8 mouse cellular contexts compared by ENCODE assay signal in the genomic region with DNA sequence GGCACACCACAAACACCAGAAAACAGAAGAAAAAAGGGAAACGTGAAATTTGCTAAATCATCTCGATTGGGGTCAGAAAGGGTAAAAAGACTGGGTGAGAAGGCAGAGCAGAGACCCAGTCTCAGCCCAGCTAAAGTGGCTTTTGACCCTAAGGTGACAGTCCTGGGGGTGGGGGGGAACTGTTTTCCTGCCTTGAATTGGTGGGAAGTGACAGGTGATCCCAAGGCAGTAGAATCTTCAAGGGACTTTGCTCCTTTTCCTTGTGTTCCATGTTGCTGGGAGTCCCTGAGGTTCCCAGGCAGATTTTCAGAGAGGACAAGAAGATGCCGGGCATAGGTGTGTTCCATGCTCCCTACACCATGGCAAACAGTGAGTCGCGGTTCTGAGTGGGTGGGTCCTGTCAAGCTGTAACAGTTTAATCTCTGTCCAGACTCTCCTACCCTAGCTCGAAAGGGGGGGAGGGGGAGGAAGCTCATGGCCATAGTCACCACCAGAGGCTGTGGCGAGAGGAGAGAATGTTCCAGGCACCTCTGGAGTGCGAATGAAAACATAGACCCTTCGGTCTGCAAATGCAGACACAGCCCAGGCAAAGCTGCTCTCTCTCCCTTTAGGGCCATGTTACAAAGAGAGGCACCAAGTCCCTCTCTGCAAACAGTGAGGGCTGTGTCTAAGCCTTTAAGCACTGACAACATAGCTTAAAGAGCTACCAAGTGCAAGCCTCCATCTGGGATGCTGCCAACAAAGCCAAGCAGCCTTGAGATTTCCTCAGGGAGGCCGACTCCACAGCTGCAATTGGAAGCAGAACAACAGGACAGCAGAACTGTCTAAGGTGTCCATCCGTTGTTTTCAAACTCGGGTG. TPM values are rescaled to one million over a fixed set of nuclear protein-coding genes. Genes with fewer than 3 reads are reported as not detected.
DNase-seq lines count a peak whose midpoint lies in the region; ATAC-seq lines count a peak whose summit lies in the region.

No protein-coding gene starts in this region.

- WGBS in hindbrain, embryonic 15.5 days: 52% methylated on average over 12 of the region's 12 CpGs
- WGBS in hindbrain, embryonic 12.5 days: 47% methylated on average over 12 of the region's 12 CpGs
- WGBS in intestine, embryonic 14.5 days: 41% methylated on average over 12 of the region's 12 CpGs
- WGBS in midbrain, embryonic 16.5 days: 46% methylated on average over 12 of the region's 12 CpGs

- H3K9ac ChIP-seq in hindbrain, embryonic 15.5 days: no peak overlapping the region
- no peak overlapping the region for H3K9ac ChIP-seq in hindbrain, embryonic 12.5 days
- H3K9ac ChIP-seq in intestine, embryonic 14.5 days (ENCODE audit: low read length): 0 out of 2 replicates have a peak overlapping the region, but pooled peaks have one; percentile 7
- 0 out of 2 replicates have a peak overlapping the region, but pooled peaks have one; percentile 11 for H3K9ac ChIP-seq in midbrain, embryonic 16.5 days (ENCODE audit: low read depth, low read length)

- no peaks in the 10 kb centered on the region for H3K27me3 ChIP-seq in hindbrain, embryonic 15.5 days
- peaks cover 23% of the 10 kb centered on the region for H3K27me3 ChIP-seq in hindbrain, embryonic 12.5 days
- H3K27me3 ChIP-seq in intestine, embryonic 14.5 days (replicated peaks; ENCODE audit: control insufficient read depth, insufficient read depth, low read length): no peaks in the 10 kb centered on the region
- no peaks in the 10 kb centered on the region for H3K27me3 ChIP-seq in midbrain, embryonic 16.5 days (ENCODE audit: control insufficient read depth, insufficient read depth, low read depth, low read length)

- peaks cover 14% of the 10 kb centered on the region for H3K4me1 ChIP-seq in hindbrain, embryonic 15.5 days (replicated peaks)
- peaks cover 7% of the 10 kb centered on the region for H3K4me1 ChIP-seq in hindbrain, embryonic 12.5 days
- H3K4me1 ChIP-seq in intestine, embryonic 14.5 days (replicated peaks; ENCODE audit: control insufficient read depth, insufficient read depth, low read length): peaks cover 15% of the 10 kb centered on the region; the same call in 1 of the 2 replicates
- H3K4me1 ChIP-seq in midbrain, embryonic 16.5 days (ENCODE audit: control insufficient read depth, insufficient read depth, low read length): peaks cover 9% of the 10 kb centered on the region; the same call in 1 of the 2 replicates

- H3K27ac ChIP-seq in hindbrain, embryonic 15.5 days (replicated peaks): peak overlapping the region; percentile 22; the same call in 1 of the 2 replicates
- H3K27ac ChIP-seq in hindbrain, embryonic 12.5 days: no peak overlapping the region
- H3K27ac ChIP-seq in intestine, embryonic 14.5 days (ENCODE audit: low read depth): no peak overlapping the region
- H3K27ac ChIP-seq in midbrain, embryonic 16.5 days (ENCODE audit: low read length): 0 out of 2 replicates have a peak overlapping the region, but pooled peaks have one; percentile 22

- H3K4me2 ChIP-seq in hindbrain, embryonic 15.5 days: peak overlapping the region; percentile 32
- no peak overlapping the region; the same call in 1 of the 2 replicates for H3K4me2 ChIP-seq in hindbrain, embryonic 12.5 days (replicated peaks)
- H3K4me2 ChIP-seq in intestine, embryonic 14.5 days (ENCODE audit: low read length): peak overlapping the region; percentile 39
- peak overlapping the region; percentile 38 for H3K4me2 ChIP-seq in midbrain, embryonic 16.5 days (ENCODE audit: low read length)

- H3K9me3 ChIP-seq in hindbrain, embryonic 15.5 days: no peaks in the 10 kb centered on the region
- H3K9me3 ChIP-seq in hindbrain, embryonic 12.5 days (replicated peaks): no peaks in the 10 kb centered on the region
- H3K9me3 ChIP-seq in intestine, embryonic 14.5 days (ENCODE audit: control insufficient read depth, low read length): no peaks in the 10 kb centered on the region
- H3K9me3 ChIP-seq in midbrain, embryonic 16.5 days (replicated peaks; ENCODE audit: control insufficient read depth, low read length, poor library complexity, severe bottlenecking): no peaks in the 10 kb centered on the region

- no peaks in the 10 kb centered on the region for H3K36me3 ChIP-seq in hindbrain, embryonic 15.5 days
- no peaks in the 10 kb centered on the region for H3K36me3 ChIP-seq in hindbrain, embryonic 12.5 days
- no peaks in the 10 kb centered on the region for H3K36me3 ChIP-seq in intestine, embryonic 14.5 days (ENCODE audit: control insufficient read depth, insufficient read depth, low read length)
- H3K36me3 ChIP-seq in midbrain, embryonic 16.5 days (ENCODE audit: control insufficient read depth, insufficient read depth, low read length): no peaks in the 10 kb centered on the region

- no peak overlapping the region; the same call in 1 of the 2 replicates for H3K4me3 ChIP-seq in hindbrain, embryonic 15.5 days
- H3K4me3 ChIP-seq in hindbrain, embryonic 12.5 days: no peak overlapping the region
- H3K4me3 ChIP-seq in intestine, embryonic 14.5 days (ENCODE audit: low read depth, low read length): no peak overlapping the region
- H3K4me3 ChIP-seq in midbrain, embryonic 16.5 days (ENCODE audit: low read depth, low read length): no peak overlapping the region

- ATAC-seq in hindbrain, embryonic 15.5 days (ENCODE audit: low FRiP score, low read depth): no peak
- no peak for ATAC-seq in hindbrain, embryonic 12.5 days (ENCODE audit: low FRiP score)
- no peak for ATAC-seq in intestine, embryonic 14.5 days (replicated peaks; ENCODE audit: low FRiP score, low TSS enrichment, low read depth)
- no peak for ATAC-seq in midbrain, embryonic 16.5 days
- ATAC-seq in megakaryocyte-erythroid progenitor cell, adult 5-6 weeks (replicated peaks; ENCODE audit: low FRiP score, low TSS enrichment, poor library complexity, severe bottlenecking): no peak

- DNase-seq in adrenal gland, postnatal 36 days: peak; percentile 79 to 83
- no peak for DNase-seq in intestine, embryonic 14.5 days (ENCODE audit: low spot score)
- no peak for DNase-seq in thymus, postnatal 0 days (ENCODE audit: low spot score)
- DNase-seq in left cerebral cortex, adult 18-20 months (ENCODE audit: low spot score in 2 of 2): no peak

RNA-seq across cellular contexts. Expression of gene Armc12, which starts 3.2 kb away (rescaled TPM):
- not detected in 2 replicates for polyA plus RNA-seq in hindbrain, embryonic 15.5 days (2015; fragmentation: Nextera tagmentation; extraction: Ambion mirVana)
- polyA plus RNA-seq in hindbrain, embryonic 12.5 days (2016; fragmentation: Nextera tagmentation; extraction: Ambion mirVana): not detected in 2 replicates
- total RNA-seq in adrenal gland, postnatal 36 days (2021): not detected
- not detected in 2 replicates for polyA plus RNA-seq in intestine, embryonic 14.5 days (2014; fragmentation: Nextera tagmentation; extraction: Ambion mirVana)
- polyA plus RNA-seq in midbrain, embryonic 16.5 days (2015; fragmentation: Nextera tagmentation; extraction: Ambion mirVana): not detected in 2 replicates
- not detected in 2 replicates for total RNA-seq in megakaryocyte-erythroid progenitor cell, adult 5-6 weeks (2014; fragmentation: Nextera tagmentation)
- not detected in 2 replicates for total RNA-seq in megakaryocyte-erythroid progenitor cell, adult 5-6 weeks (2017)
- not detected in 2 replicates for polyA plus RNA-seq in thymus, postnatal 0 days (2015; fragmentation: Nextera tagmentation; extraction: Ambion mirVana)
- not detected for total RNA-seq in left cerebral cortex, adult 18-20 months (2021)

RNA-seq across cellular contexts. Expression of gene Fkbp5, which starts 10.1 kb away (rescaled TPM):
- polyA plus RNA-seq in hindbrain, embryonic 15.5 days (2015; fragmentation: Nextera tagmentation; extraction: Ambion mirVana): 31.5 and 32.5 TPM in 2 replicates
- 28.3 and 32.6 TPM in 2 replicates for polyA plus RNA-seq in hindbrain, embryonic 12.5 days (2016; fragmentation: Nextera tagmentation; extraction: Ambion mirVana)
- total RNA-seq in adrenal gland, postnatal 36 days (2021): 100 to 1,000 TPM in 1 of 2 experiments, 10 to 100 TPM in 1; 52.5 to 126 TPM
- 8.1 and 8.7 TPM in 2 replicates for polyA plus RNA-seq in intestine, embryonic 14.5 days (2014; fragmentation: Nextera tagmentation; extraction: Ambion mirVana)
- polyA plus RNA-seq in midbrain, embryonic 16.5 days (2015; fragmentation: Nextera tagmentation; extraction: Ambion mirVana): 36.3 and 40.5 TPM in 2 replicates
- total RNA-seq in megakaryocyte-erythroid progenitor cell, adult 5-6 weeks (2014; fragmentation: Nextera tagmentation): 19.8 and 32.3 TPM in 2 replicates
- total RNA-seq in megakaryocyte-erythroid progenitor cell, adult 5-6 weeks (2017): 19.9 and 25.1 TPM in 2 replicates
- polyA plus RNA-seq in thymus, postnatal 0 days (2015; fragmentation: Nextera tagmentation; extraction: Ambion mirVana): 121 and 124 TPM in 2 replicates
- 10 to 100 TPM; 37.8 to 42.8 TPM for total RNA-seq in left cerebral cortex, adult 18-20 months (2021)

RNA-seq across cellular contexts. Expression of gene Clpsl2, which starts 21.8 kb away (rescaled TPM):
- not detected in 2 replicates for polyA plus RNA-seq in hindbrain, embryonic 15.5 days (2015; fragmentation: Nextera tagmentation; extraction: Ambion mirVana)
- not detected in 2 replicates for polyA plus RNA-seq in hindbrain, embryonic 12.5 days (2016; fragmentation: Nextera tagmentation; extraction: Ambion mirVana)
- total RNA-seq in adrenal gland, postnatal 36 days (2021): not detected
- not detected in 2 replicates for polyA plus RNA-seq in intestine, embryonic 14.5 days (2014; fragmentation: Nextera tagmentation; extraction: Ambion mirVana)
- polyA plus RNA-seq in midbrain, embryonic 16.5 days (2015; fragmentation: Nextera tagmentation; extraction: Ambion mirVana): not detected in 2 replicates
- not detected in 2 replicates for total RNA-seq in megakaryocyte-erythroid progenitor cell, adult 5-6 weeks (2014; fragmentation: Nextera tagmentation)
- total RNA-seq in megakaryocyte-erythroid progenitor cell, adult 5-6 weeks (2017): not detected in 2 replicates
- polyA plus RNA-seq in thymus, postnatal 0 days (2015; fragmentation: Nextera tagmentation; extraction: Ambion mirVana): not detected in 2 replicates
- not detected for total RNA-seq in left cerebral cortex, adult 18-20 months (2021)

RNA-seq across cellular contexts. Expression of gene Clps, which starts 33.2 kb away (rescaled TPM):
- 0.44 and 0.47 TPM in 2 replicates for polyA plus RNA-seq in hindbrain, embryonic 15.5 days (2015; fragmentation: Nextera tagmentation; extraction: Ambion mirVana)
- polyA plus RNA-seq in hindbrain, embryonic 12.5 days (2016; fragmentation: Nextera tagmentation; extraction: Ambion mirVana): not detected in 2 replicates
- not detected for total RNA-seq in adrenal gland, postnatal 36 days (2021)
- 18.6 and 323 TPM in 2 replicates for polyA plus RNA-seq in intestine, embryonic 14.5 days (2014; fragmentation: Nextera tagmentation; extraction: Ambion mirVana)
- not detected in 2 replicates for polyA plus RNA-seq in midbrain, embryonic 16.5 days (2015; fragmentation: Nextera tagmentation; extraction: Ambion mirVana)
- not detected in 2 replicates for total RNA-seq in megakaryocyte-erythroid progenitor cell, adult 5-6 weeks (2014; fragmentation: Nextera tagmentation)
- not detected in 2 replicates for total RNA-seq in megakaryocyte-erythroid progenitor cell, adult 5-6 weeks (2017)
- 1.4 and 1.9 TPM in 2 replicates for polyA plus RNA-seq in thymus, postnatal 0 days (2015; fragmentation: Nextera tagmentation; extraction: Ambion mirVana)
- not detected for total RNA-seq in left cerebral cortex, adult 18-20 months (2021)

RNA-seq across cellular contexts. Expression of gene Lhfpl5, which starts 48.0 kb away (rescaled TPM):
- polyA plus RNA-seq in hindbrain, embryonic 15.5 days (2015; fragmentation: Nextera tagmentation; extraction: Ambion mirVana): 16.4 and 16.5 TPM in 2 replicates
- 2.0 and 3.4 TPM in 2 replicates for polyA plus RNA-seq in hindbrain, embryonic 12.5 days (2016; fragmentation: Nextera tagmentation; extraction: Ambion mirVana)
- 1 to 10 TPM; 1.3 to 1.8 TPM for total RNA-seq in adrenal gland, postnatal 36 days (2021)
- polyA plus RNA-seq in intestine, embryonic 14.5 days (2014; fragmentation: Nextera tagmentation; extraction: Ambion mirVana): 1.5 and 2.0 TPM in 2 replicates
- 13.1 and 16.6 TPM in 2 replicates for polyA plus RNA-seq in midbrain, embryonic 16.5 days (2015; fragmentation: Nextera tagmentation; extraction: Ambion mirVana)
- total RNA-seq in megakaryocyte-erythroid progenitor cell, adult 5-6 weeks (2014; fragmentation: Nextera tagmentation): not detected in 2 replicates
- not detected in 2 replicates for total RNA-seq in megakaryocyte-erythroid progenitor cell, adult 5-6 weeks (2017)
- polyA plus RNA-seq in thymus, postnatal 0 days (2015; fragmentation: Nextera tagmentation; extraction: Ambion mirVana): 0.27 TPM in 1 of 2 replicates, not detected in the other
- 1 to 10 TPM; 3.6 to 4.1 TPM for total RNA-seq in left cerebral cortex, adult 18-20 months (2021)

Comparison
In these comparisons a context has a peak if more than half of its experiments do, and no peak if none do; other contexts are left out.
1. H3K27ac ChIP-seq: peak in hindbrain, embryonic 15.5 days (single experiment) and midbrain, embryonic 16.5 days (single experiment); none in hindbrain, embryonic 12.5 days (single experiment) and intestine, embryonic 14.5 days (single experiment).
2. H3K9ac ChIP-seq: peak in intestine, embryonic 14.5 days (single experiment) and midbrain, embryonic 16.5 days (single experiment); none in hindbrain, embryonic 15.5 days (single experiment) and hindbrain, embryonic 12.5 days (single experiment).
3. DNase-seq: peak in adrenal gland, postnatal 36 days (2 of 2); none in intestine, embryonic 14.5 days (single experiment), thymus, postnatal 0 days (single experiment) and left cerebral cortex, adult 18-20 months (0 of 2).